Mouse (Mus musculus) retina, adult 2 months (tissue): ENCODE data around the gene Slc7a5.

Experiments used
- DNase-seq: peaks from one replicate; pipeline ENCODE4 v3.0.0-alpha.2; 2012; ENCODE audit warnings: low read depth, low spot score

The Slc7a5 gene

DNA sequence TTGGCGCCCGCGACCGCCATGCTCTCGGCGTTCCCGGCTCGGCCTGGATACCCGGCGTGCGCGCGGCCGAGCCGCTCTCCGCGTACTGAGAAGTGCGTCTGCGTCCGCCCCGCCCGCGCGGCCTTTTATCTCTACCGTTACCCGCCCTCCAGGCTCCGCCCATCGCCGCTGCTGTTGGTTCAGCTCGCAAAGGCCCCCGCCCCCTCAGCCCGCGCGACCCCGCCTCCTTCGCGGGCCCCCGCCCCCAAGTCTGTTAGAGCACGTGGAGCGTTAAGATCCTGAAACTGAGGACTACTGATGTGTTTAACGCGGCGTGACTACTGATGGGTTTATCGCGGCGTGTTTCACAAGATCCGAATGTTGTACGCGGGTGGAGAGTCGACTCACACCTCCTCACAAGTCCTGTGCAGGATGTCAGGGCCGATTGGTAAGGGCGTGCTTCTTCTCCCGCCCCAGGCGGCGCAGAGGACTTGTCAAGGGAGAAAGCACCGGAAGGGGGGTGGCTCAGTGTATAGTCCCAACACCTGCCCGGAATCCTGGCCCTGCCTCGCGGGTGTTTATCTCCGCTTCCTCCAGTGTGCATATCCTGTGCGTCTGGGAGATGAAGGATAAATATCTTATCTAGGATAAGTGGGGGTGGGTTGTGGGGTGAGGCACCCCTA is at the start of gene Slc7a5:
Slc7a5 (minus strand) TSS at position 108 of the 662 bp plus-strand sequence.
- DNase-seq, result peak; percentile 90

GRCm38 (mm10) chr8:121955825-121956500 is 48.5 kb upstream of the Slc7a5 start:
- DNase-seq, result no peak

GRCm38 (mm10) chr8:121954981-121955555 is 47.6 kb upstream of the Slc7a5 start:
- no peak for DNase-seq

- DNase-seq, result no peak
Observed at GRCm38 (mm10) chr8:121953821-121954545, 46.5 kb upstream of the Slc7a5 start.

DNA sequence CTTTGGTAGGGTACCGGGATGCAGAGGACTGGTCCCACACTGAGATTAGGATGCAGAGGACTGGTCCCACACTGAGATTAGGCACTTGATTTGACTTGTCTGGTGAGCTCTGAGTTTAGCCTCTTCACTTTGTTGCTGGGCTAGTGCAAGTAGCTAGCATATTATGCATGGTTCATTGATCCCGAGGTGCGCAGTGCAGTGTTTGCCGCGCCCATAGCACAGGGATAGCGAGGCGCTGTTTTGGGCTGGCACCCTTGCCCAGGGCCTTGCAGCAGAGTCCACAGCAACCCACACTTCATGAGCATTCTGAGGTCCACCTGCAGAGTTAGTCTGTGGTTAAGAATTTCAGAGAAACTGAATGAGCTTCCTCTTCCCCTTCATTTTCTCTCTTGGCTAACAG is 45.3 kb upstream of the Slc7a5 start:
- DNase-seq, result no peak

- DNase-seq, result no peak
Observed at GRCm38 (mm10) chr8:121952122-121952521, 44.6 kb upstream of the Slc7a5 start.

DNA sequence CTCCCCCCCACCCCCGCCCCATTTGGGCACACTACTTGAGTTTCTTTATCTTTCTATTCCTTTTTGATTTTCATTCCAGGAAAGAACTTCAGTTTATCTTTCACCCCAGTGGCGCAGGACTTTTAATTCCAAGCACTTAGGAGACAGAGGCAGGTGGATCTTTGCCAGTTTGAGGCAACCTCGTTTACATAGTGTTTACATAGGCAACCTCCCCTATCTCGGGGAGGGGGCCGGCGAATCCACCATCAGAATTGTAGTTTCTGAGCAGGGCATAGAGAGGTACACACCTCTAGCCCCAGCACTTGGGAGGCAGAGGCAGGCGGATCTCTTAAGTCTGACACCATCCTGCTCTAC is 44.1 kb upstream of the Slc7a5 start:
- DNase-seq, result no peak

DNA sequence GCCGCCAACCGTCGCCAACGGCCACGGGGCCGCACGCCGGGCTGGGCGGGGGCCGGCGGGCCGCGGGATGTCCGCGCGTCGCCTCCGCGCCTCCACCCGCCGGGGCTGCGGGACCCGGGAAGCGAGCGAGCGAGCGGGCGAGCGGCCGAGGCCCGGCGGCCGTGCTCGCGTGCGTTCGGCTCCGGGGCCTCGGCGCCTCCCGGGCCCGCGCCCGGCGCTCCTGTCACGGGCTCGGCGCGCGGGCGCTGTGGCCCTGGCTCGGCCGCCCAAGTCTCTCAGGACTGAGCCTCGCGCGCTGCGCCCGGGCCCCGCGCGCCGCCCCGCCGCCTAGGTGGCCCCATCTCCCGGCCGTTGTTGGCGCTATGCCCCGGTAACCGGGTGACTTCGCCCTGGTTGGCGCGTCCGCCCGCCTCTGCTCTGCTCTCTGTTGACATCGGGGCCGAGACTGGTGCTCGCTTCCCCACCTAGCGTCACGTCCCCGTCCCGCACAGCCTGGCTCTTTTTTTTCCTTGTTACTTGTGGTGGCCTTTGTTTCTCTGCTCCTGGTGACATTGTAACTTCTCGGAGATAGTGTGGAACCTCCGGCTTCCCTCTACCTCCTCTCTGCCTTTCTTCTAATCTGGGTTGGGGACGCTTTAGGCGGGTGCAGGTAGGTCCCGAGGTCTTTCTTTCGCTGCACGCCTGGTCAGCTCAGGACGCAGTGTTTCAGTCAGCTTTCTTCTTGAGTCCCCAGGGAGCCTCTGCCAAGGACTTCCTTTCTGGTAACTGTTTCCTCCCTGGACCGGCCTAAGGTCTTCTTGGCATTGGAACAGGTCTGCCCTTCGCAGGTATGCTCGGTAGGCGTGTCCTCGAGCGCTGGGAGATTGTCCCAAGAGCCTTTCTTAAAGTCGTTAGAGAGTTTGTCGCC is 43.5 kb upstream of the Slc7a5 start:
- no peak for DNase-seq

- peak; percentile 98 for DNase-seq
Observed at GRCm38 (mm10) chr8:121949941-121950748, 42.7 kb upstream of the Slc7a5 start.

GRCm38 (mm10) chr8:121949222-121949800 is 41.8 kb upstream of the Slc7a5 start, which contains the start of gene Banp:
Gene Banp (plus strand): TSS chr8:121949750.
- DNase-seq, result no peak

GRCm38 (mm10) chr8:121948321-121949145 is 41.0 kb upstream of the Slc7a5 start:
- DNase-seq, result no peak

- peak; percentile 47 for DNase-seq
Observed at GRCm38 (mm10) chr8:121947753-121948141, 40.3 kb upstream of the Slc7a5 start.

DNA sequence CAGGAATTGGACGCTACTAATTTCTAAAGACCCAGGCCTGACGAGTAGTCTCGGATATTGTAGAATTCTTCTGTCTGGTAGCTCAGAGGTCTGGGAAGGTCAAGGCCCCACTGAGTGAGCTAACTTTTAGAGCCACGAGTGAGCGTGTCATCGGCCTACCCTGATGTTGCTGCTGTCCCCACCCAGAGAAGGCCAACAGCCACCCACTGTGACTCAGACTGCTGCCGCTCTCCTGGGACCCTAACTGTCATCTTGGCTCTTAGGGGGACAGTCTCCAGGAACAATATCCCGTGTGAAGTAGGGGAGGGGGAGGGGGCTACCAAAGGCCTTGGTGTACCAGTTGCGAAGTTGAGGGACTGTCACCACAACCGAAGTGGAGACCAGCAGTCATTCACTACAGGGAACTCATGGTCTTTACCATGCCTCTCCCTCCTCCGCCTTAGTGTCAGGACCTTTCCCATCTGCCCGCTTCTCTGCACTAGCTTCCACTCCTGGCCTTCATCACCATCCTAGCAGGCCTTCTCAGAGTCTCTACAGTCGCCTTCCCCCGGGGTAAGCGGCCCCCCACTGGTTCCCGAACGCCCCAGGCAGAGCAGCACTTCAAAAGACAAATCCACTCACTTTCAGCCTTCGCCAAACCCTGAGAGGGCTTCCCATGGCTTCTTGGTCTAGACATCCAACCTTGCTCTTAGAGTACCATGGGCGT is 39.7 kb upstream of the Slc7a5 start:
- no peak for DNase-seq

DNA sequence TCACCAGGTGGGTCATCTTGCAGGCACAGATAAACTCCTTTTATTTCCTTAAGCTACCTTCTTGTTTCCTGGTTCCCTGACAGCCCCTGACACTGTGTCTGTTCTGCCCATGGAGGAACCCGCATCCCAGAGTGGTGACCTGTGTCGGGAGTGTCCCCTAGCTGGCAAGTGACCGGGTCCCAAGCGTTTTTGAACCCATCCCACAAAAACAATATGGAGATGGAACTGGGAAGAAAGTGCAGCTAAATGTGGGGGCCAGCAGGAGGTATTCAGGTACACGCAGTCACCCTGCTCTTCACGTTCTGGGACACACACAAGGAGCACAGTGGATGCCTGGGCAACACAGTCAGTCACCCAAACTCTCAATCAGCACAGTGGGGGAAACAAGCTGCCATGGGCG is 38.9 kb upstream of the Slc7a5 start:
- no peak for DNase-seq

DNA sequence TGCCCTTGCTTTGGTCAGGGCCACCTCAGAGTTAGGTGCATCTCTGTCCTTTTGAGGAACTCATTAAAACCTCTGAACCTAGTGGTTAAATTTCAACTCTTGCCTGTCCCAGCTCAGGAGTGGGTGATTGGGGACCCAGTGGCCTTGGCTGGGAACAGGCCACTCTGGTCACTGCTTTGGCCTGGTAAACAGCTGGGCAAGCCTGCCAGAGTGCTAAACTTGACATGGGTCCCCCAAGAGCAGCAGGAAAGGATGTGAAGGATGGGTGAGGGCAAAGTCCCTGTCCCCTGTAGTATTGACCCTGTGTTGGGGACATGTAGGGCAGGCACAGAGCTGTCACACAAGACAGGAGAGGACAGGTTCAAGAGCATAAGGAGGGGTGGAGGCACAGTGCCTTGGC is 37.3 kb upstream of the Slc7a5 start, which contains the start of gene Car5a:
Car5a (minus strand) TSS at position 74 of the 400 bp plus-strand sequence.
- no peak for DNase-seq

DNA sequence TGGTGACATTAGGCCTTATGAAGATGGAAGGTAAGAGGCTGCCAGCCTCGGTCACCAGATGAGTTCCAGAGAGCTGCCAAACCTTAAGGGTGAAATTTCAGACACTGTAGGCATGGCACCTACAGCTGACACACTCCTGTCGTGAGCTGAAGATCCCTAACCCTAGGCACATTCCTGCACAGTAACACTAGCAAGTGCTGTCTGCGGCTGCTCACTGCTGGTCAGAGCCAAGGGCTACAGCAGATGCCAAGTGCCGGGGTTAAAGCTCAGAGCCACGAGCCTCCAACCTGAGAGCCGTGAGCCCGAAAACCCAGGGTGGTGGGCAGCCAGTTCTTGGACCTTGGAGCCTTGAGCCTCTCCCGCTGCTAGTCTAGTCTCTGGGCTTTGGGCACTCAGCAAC is 36.2 kb upstream of the Slc7a5 start:
- DNase-seq, result no peak

- no peak for DNase-seq
Observed at GRCm38 (mm10) chr8:121943057-121943540, 35.6 kb upstream of the Slc7a5 start.

- DNase-seq, result no peak
Observed at GRCm38 (mm10) chr8:121938732-121939131, 31.2 kb upstream of the Slc7a5 start.
